Mouse (Mus musculus): ENCODE data around the gene Hvcn1. TPM values are rescaled to one million over a fixed set of nuclear protein-coding genes. Genes with fewer than 3 reads are reported as not detected.

The Hvcn1 gene
- polyA plus RNA-seq, 1 experiment from 2014 or later: 12.5 TPM

Other genes starting within 250 kb of the Hvcn1 start
- 11.1 and 12.6 TPM in 2 replicates for gene Cux2, start 156.7 kb upstream of the Hvcn1 start, polyA plus RNA-seq (2014; fragmentation: Nextera tagmentation; extraction: Ambion mirVana)
- gene Myl2, start 105.9 kb upstream of the Hvcn1 start, polyA plus RNA-seq (2014; fragmentation: Nextera tagmentation; extraction: Ambion mirVana): 0.29 TPM in 1 of 2 replicates, not detected in the other
- 0.03 TPM in 1 of 2 replicates, not detected in the other for gene Ccdc63, start 66.0 kb upstream of the Hvcn1 start, polyA plus RNA-seq (2014; fragmentation: Nextera tagmentation; extraction: Ambion mirVana)
- gene Ppp1cc, start 48.5 kb upstream of the Hvcn1 start, polyA plus RNA-seq (2014; fragmentation: Nextera tagmentation; extraction: Ambion mirVana): 311 and 338 TPM in 2 replicates
- 4.3 and 4.8 TPM in 2 replicates for gene Tctn1, start 57.7 kb downstream of the Hvcn1 start, polyA plus RNA-seq (2014; fragmentation: Nextera tagmentation; extraction: Ambion mirVana)
- gene Pptc7, start 77.6 kb downstream of the Hvcn1 start, polyA plus RNA-seq (2014; fragmentation: Nextera tagmentation; extraction: Ambion mirVana): 7.6 and 8.8 TPM in 2 replicates
- 9.7 and 11.1 TPM in 2 replicates for gene Rad9b, start 147.4 kb downstream of the Hvcn1 start, polyA plus RNA-seq (2014; fragmentation: Nextera tagmentation; extraction: Ambion mirVana)
- 211 and 215 TPM in 2 replicates for gene Vps29, start 147.6 kb downstream of the Hvcn1 start, polyA plus RNA-seq (2014; fragmentation: Nextera tagmentation; extraction: Ambion mirVana)
- 61.2 and 64.9 TPM in 2 replicates for gene Gpn3, start 165.1 kb downstream of the Hvcn1 start, polyA plus RNA-seq (2014; fragmentation: Nextera tagmentation; extraction: Ambion mirVana)
- gene Fam216a, start 165.6 kb downstream of the Hvcn1 start, polyA plus RNA-seq (2014; fragmentation: Nextera tagmentation; extraction: Ambion mirVana): 113 and 116 TPM in 2 replicates
- 61.7 and 65.3 TPM in 2 replicates for gene Arpc3, start 185.1 kb downstream of the Hvcn1 start, polyA plus RNA-seq (2014; fragmentation: Nextera tagmentation; extraction: Ambion mirVana)
- gene Anapc7, start 214.9 kb downstream of the Hvcn1 start, polyA plus RNA-seq (2014; fragmentation: Nextera tagmentation; extraction: Ambion mirVana): 30.5 and 32.0 TPM in 2 replicates

All from midbrain, embryonic 11.5 days (tissue).